Mouse (Mus musculus) lung, postnatal 0 days (tissue): ENCODE results near the gene Gata1.

Experiments
- CTCF ChIP-seq: IDR thresholded peaks from 2 replicates; pipeline ENCODE4 v1.5.1; 2016; ENCODE audit warnings: antibody characterized with exemption, mild to moderate bottlenecking
- EP300 ChIP-seq: IDR thresholded peaks from 2 replicates; pipeline ENCODE4 v1.6.1; 2016; ENCODE audit warnings: antibody characterized with exemption, mild to moderate bottlenecking, control low read depth

GRCm38 (mm10) chrX:8002971-8003370 lies 25.1 kb upstream of the Gata1 start:
- TF ChIP-seq CTCF (no peak), EP300 (no peak)
